Mouse (Mus musculus) limb, embryonic 15.5 days (tissue): Measurements from ENCODE around the gene Fads6. TPM values are rescaled to one million over a fixed set of nuclear protein-coding genes. Genes with fewer than 3 reads are reported as not detected.
A peak's percentile ranks its signal among the peaks of the same experiment; 100 is the strongest.

ENCODE experiments used
- ATAC-seq: fragments of 200-750 bp; cut with Nextera tagmentation; 2 replicates; pipeline ENCODE4 v1.8.0; 2017; ENCODE audit warnings: low read depth, moderate TSS enrichment; ENCODE audit not compliant: insufficient number of reproducible peaks, low FRiP score, low TSS enrichment
- H3K27ac ChIP-seq: fragments of 300-500 bp; sonication (generic); 2 replicates; pipeline ENCODE4 v1.5.1; 2015; ENCODE audit warnings: moderate library complexity, mild to moderate bottlenecking, inconsistent platforms
- H3K27me3 ChIP-seq: fragments of 300-500 bp; sonication (generic); 2 replicates; pipeline ENCODE4 v1.6.1; 2015; ENCODE audit warnings: inconsistent platforms
- H3K36me3 ChIP-seq: fragments of 300-500 bp; sonication (generic); 2 replicates; pipeline ENCODE4 v1.6.1; 2015; ENCODE audit warnings: inconsistent platforms
- H3K4me1 ChIP-seq: fragments of 300-500 bp; sonication (generic); 2 replicates; pipeline ENCODE4 v1.6.1; 2015; ENCODE audit warnings: inconsistent platforms
- H3K4me2 ChIP-seq: fragments of 300-500 bp; sonication (generic); 2 replicates; pipeline ENCODE4 v1.6.1; 2015; ENCODE audit warnings: mild to moderate bottlenecking, inconsistent platforms
- H3K4me3 ChIP-seq: fragments of 300-500 bp; sonication (generic); 2 replicates; pipeline ENCODE4 v1.5.1; 2015; ENCODE audit warnings: mild to moderate bottlenecking, inconsistent platforms
- H3K9ac ChIP-seq: fragments of 300-500 bp; sonication (generic); 2 replicates; pipeline ENCODE4 v1.6.1; 2015; ENCODE audit warnings: inconsistent platforms
- H3K9me3 ChIP-seq: fragments of 300-500 bp; sonication (generic); 2 replicates; pipeline ENCODE4 v1.6.1; 2016; ENCODE audit warnings: inconsistent platforms
- WGBS: fragments of 180-500 bp; shearing (Covaris S2); methylation state at CpG from one replicate; pipeline ENCODE4 v1.1.7; 2015; 5-methylcytosine and 5-hydroxymethylcytosine counted together
- polyA plus RNA-seq: library from polyadenylated mRNA; unstranded; fragments of >200 nt; fragmentation: Nextera tagmentation; extraction: Ambion mirVana; gene quantifications from 2 replicates; pipeline ENCODE4 v1.2.1, GENCODE M21; 2015

Gene Fads6
- polyA plus RNA-seq, 1 experiment from 2014 or later, result 0.24 TPM

- no peak for ATAC-seq
- H3K9me3 ChIP-seq, result no peaks in the 10 kb centered on the region
- H3K9ac ChIP-seq, result no peak overlapping the region
- no peaks in the 10 kb centered on the region for H3K4me1 ChIP-seq
- H3K27me3 ChIP-seq, result no peaks in the 10 kb centered on the region; the same call in 1 of the 2 replicates
- H3K4me3 ChIP-seq, result no peak overlapping the region
- no peaks in the 10 kb centered on the region for H3K36me3 ChIP-seq
- H3K4me2 ChIP-seq, result no peak overlapping the region
- WGBS, result 76% methylated on average over 12 of the region's 12 CpGs
- no peak overlapping the region for H3K27ac ChIP-seq
These were observed 13.4 kb downstream of the Fads6 start for GRCm38 (mm10) chr11:115283891-115284620.

GRCm38 (mm10) chr11:115283486-115283765 is 14.0 kb downstream of the Fads6 start:
- Histone ChIP-seq H3K4me2 (no peak overlapping the region), H3K4me3 (no peak overlapping the region), H3K27me3 (no peaks in the 10 kb centered on the region; the same call in 1 of the 2 replicates), H3K9ac (no peak overlapping the region), H3K9me3 (no peaks in the 10 kb centered on the region), H3K27ac (no peak overlapping the region), H3K36me3 (no peaks in the 10 kb centered on the region), H3K4me1 (no peaks in the 10 kb centered on the region)
- 58% methylated on average over 9 of the region's 9 CpGs for WGBS
- ATAC-seq, result no peak

- H3K4me3 ChIP-seq, result no peak overlapping the region
- H3K27ac ChIP-seq, result no peak overlapping the region
- H3K9me3 ChIP-seq, result no peaks in the 10 kb centered on the region
- H3K9ac ChIP-seq, result no peak overlapping the region
- H3K36me3 ChIP-seq, result no peaks in the 10 kb centered on the region
- H3K27me3 ChIP-seq, result no peaks in the 10 kb centered on the region; the same call in 1 of the 2 replicates
- no peak for ATAC-seq
- no peak overlapping the region for H3K4me2 ChIP-seq
- peaks cover 1% of the 10 kb centered on the region; the same call in 1 of the 2 replicates for H3K4me1 ChIP-seq
- WGBS, result 81% methylated on average over 8 of the region's 8 CpGs
These were observed 14.6 kb downstream of the Fads6 start for GRCm38 (mm10) chr11:115282723-115283485.

- no peak overlapping the region for H3K4me2 ChIP-seq
- no peak overlapping the region for H3K9ac ChIP-seq
- ATAC-seq, result no peak
- H3K9me3 ChIP-seq, result no peaks in the 10 kb centered on the region
- no peaks in the 10 kb centered on the region for H3K36me3 ChIP-seq
- H3K27me3 ChIP-seq, result no peaks in the 10 kb centered on the region; the same call in 1 of the 2 replicates
- H3K4me1 ChIP-seq, result peaks cover 5% of the 10 kb centered on the region; the same call in 1 of the 2 replicates
- H3K4me3 ChIP-seq, result no peak overlapping the region
- H3K27ac ChIP-seq, result no peak overlapping the region
- 64% methylated on average over 8 of the region's 8 CpGs for WGBS
These were observed 15.2 kb downstream of the Fads6 start for GRCm38 (mm10) chr11:115282295-115282694.

GRCm38 (mm10) chr11:115279726-115280125 is 17.7 kb downstream of the Fads6 start:
- no peaks in the 10 kb centered on the region for H3K9me3 ChIP-seq
- no peak overlapping the region for H3K27ac ChIP-seq
- no peaks in the 10 kb centered on the region for H3K36me3 ChIP-seq
- H3K9ac ChIP-seq, result no peak overlapping the region
- H3K4me2 ChIP-seq, result no peak overlapping the region
- 46% methylated on average over 1 of the region's 1 CpGs for WGBS
- no peak overlapping the region for H3K4me3 ChIP-seq
- no peak for ATAC-seq
- H3K4me1 ChIP-seq, result peaks cover 16% of the 10 kb centered on the region
- H3K27me3 ChIP-seq, result no peaks in the 10 kb centered on the region

- H3K36me3 ChIP-seq, result no peaks in the 10 kb centered on the region
- H3K9me3 ChIP-seq, result no peaks in the 10 kb centered on the region
- peaks cover 16% of the 10 kb centered on the region for H3K4me1 ChIP-seq
- no peak overlapping the region for H3K4me2 ChIP-seq
- no peaks in the 10 kb centered on the region for H3K27me3 ChIP-seq
- H3K27ac ChIP-seq, result no peak overlapping the region
- H3K4me3 ChIP-seq, result no peak overlapping the region
- H3K9ac ChIP-seq, result no peak overlapping the region
- 70% methylated on average over 6 of the region's 6 CpGs for WGBS
- ATAC-seq, result no peak
These were observed 19.3 kb downstream of the Fads6 start for GRCm38 (mm10) chr11:115278176-115278575.

GRCm38 (mm10) chr11:115277604-115277975 is 19.9 kb downstream of the Fads6 start:
- peaks cover 16% of the 10 kb centered on the region for H3K4me1 ChIP-seq
- 12% methylated on average over 7 of the region's 7 CpGs for WGBS
- H3K4me3 ChIP-seq, result peak overlapping the region; percentile 72
- no peaks in the 10 kb centered on the region for H3K36me3 ChIP-seq
- H3K4me2 ChIP-seq, result peak overlapping the region; percentile 67
- no peaks in the 10 kb centered on the region for H3K9me3 ChIP-seq
- peak overlapping the region; percentile 89 for H3K27ac ChIP-seq
- no peak for ATAC-seq
- H3K9ac ChIP-seq, result peak overlapping the region; percentile 47
- no peaks in the 10 kb centered on the region for H3K27me3 ChIP-seq

GRCm38 (mm10) chr11:115276780-115277603 is 20.5 kb downstream of the Fads6 start, which contains the start of gene Fdxr:
Fdxr (minus strand) TSS chr11:115277050.
- under 1% methylated on average over 42 of the region's 42 CpGs for WGBS
- H3K9me3 ChIP-seq, result no peaks in the 10 kb centered on the region
- H3K9ac ChIP-seq, result peak within 1 kb of the TSS; percentile 84
- peaks cover 16% of the 10 kb centered on the region for H3K4me1 ChIP-seq
- H3K4me2 ChIP-seq, result peak within 1 kb of the TSS; percentile 90
- peak; percentile 96 for ATAC-seq
- no peaks in the 10 kb centered on the region for H3K27me3 ChIP-seq
- H3K4me3 ChIP-seq, result peak within 1 kb of the TSS; percentile 72
- peak within 1 kb of the TSS; percentile 89 for H3K27ac ChIP-seq
- no peaks in the 10 kb centered on the region for H3K36me3 ChIP-seq

- Histone ChIP-seq H3K4me2 (peak overlapping the region; percentile 90), H3K4me1 (peaks cover 16% of the 10 kb centered on the region), H3K27ac (no peak overlapping the region), H3K27me3 (no peaks in the 10 kb centered on the region), H3K36me3 (peaks cover 7% of the 10 kb centered on the region; the same call in 1 of the 2 replicates), H3K9me3 (no peaks in the 10 kb centered on the region), H3K4me3 (peak overlapping the region; percentile 72; the same call in 1 of the 2 replicates), H3K9ac (no peak overlapping the region)
- 63% methylated on average over 3 of the region's 3 CpGs for WGBS
- ATAC-seq, result no peak
These were observed 21.5 kb downstream of the Fads6 start for GRCm38 (mm10) chr11:115275954-115276353.

GRCm38 (mm10) chr11:115275509-115275908 is 22.0 kb downstream of the Fads6 start:
- ATAC-seq, result no peak
- Histone ChIP-seq H3K27ac (no peak overlapping the region), H3K4me2 (peak overlapping the region; percentile 90), H3K4me3 (peak overlapping the region; percentile 72; the same call in 1 of the 2 replicates), H3K9me3 (no peaks in the 10 kb centered on the region), H3K36me3 (peaks cover 9% of the 10 kb centered on the region; the same call in 1 of the 2 replicates), H3K27me3 (no peaks in the 10 kb centered on the region), H3K9ac (no peak overlapping the region), H3K4me1 (peaks cover 16% of the 10 kb centered on the region)
- 78% methylated on average over 6 of the region's 6 CpGs for WGBS

GRCm38 (mm10) chr11:115274771-115275170 is 22.7 kb downstream of the Fads6 start:
- Histone ChIP-seq H3K4me3 (no peak overlapping the region), H3K4me2 (no peak overlapping the region), H3K27me3 (no peaks in the 10 kb centered on the region; the same call in 1 of the 2 replicates), H3K4me1 (peaks cover 21% of the 10 kb centered on the region), H3K27ac (no peak overlapping the region), H3K9me3 (no peaks in the 10 kb centered on the region), H3K9ac (no peak overlapping the region), H3K36me3 (peaks cover 9% of the 10 kb centered on the region; the same call in 1 of the 2 replicates)
- 77% methylated on average over 6 of the region's 6 CpGs for WGBS
- no peak for ATAC-seq
